14 mouse cellular contexts compared by ENCODE assay signal in genomic region chr3:32695583-32695980, GRCm38 (mm10).
"Had no signal": no experiment of that assay in that cellular context is flagged by ENCODE, and none has a peak within 500 bp of the region (broad histone marks: within the 10 kb centered on the region; RNA-seq: fewer than 3 reads in every experiment).

No protein-coding gene starts in this region.

- H3K27me3 ChIP-seq: limb, embryonic 15.5 days; lung, embryonic 15.5 days; neural tube, embryonic 12.5 days had no signal

- DNase-seq: kidney, adult 8-10 months; kidney, postnatal 25 days; lung, postnatal 14 days; midbrain, embryonic 14.5 days; retina, postnatal 1 day; right cerebral cortex, postnatal 4 days; thymus, postnatal 4 days had no signal

- H3K4me2 ChIP-seq: limb, embryonic 15.5 days; neural tube, embryonic 12.5 days had no signal

- H3K9me3 ChIP-seq: limb, embryonic 15.5 days; lung, embryonic 15.5 days; neural tube, embryonic 12.5 days had no signal

- ATAC-seq: intestine, postnatal 0 days had no signal

- H3K4me1 ChIP-seq: limb, embryonic 15.5 days; lung, embryonic 15.5 days; neural tube, embryonic 12.5 days had no signal

- H3K4me3 ChIP-seq: left cerebral cortex, adult 2 months; limb, embryonic 15.5 days; lung, embryonic 15.5 days; myocyte; neural tube, embryonic 12.5 days had no signal

- H3K27ac ChIP-seq: left cerebral cortex, adult 2 months; limb, embryonic 15.5 days; macrophage; neural tube, embryonic 12.5 days had no signal

- H3K9ac ChIP-seq: limb, embryonic 15.5 days; lung, embryonic 15.5 days; neural tube, embryonic 12.5 days had no signal

- H3K36me3 ChIP-seq: limb, embryonic 15.5 days; lung, embryonic 15.5 days; neural tube, embryonic 12.5 days had no signal
